Mouse (Mus musculus) G1E (cell line): Measurements from ENCODE around the gene Tmem45a.

Source experiments
- CTCF ChIP-seq: IDR thresholded peaks from 2 replicates; pipeline ENCODE4 v1.5.1; 2012; ENCODE audit warnings: low read depth, low read length, inconsistent platforms, mixed read lengths
- GATA1 ChIP-seq: IDR thresholded peaks from 2 replicates; pipeline ENCODE4 v1.6.1; 2012; ENCODE audit warnings: borderline replicate concordance, low read length, inconsistent platforms, mixed read lengths
- TAL1 ChIP-seq: conservative IDR thresholded peaks from 2 replicates; pipeline ENCODE4 v1.6.1; 2012; ENCODE audit warnings: low read depth, low read length, inconsistent platforms, mixed read lengths

GRCm38 (mm10) chr16:56799541-56800029 lies 86.4 kb downstream of the Tmem45a start:
- TF ChIP-seq CTCF (no peak), GATA1 (no peak), TAL1 (no peak)
